Mouse (Mus musculus) heart, adult 2 months (tissue): ENCODE results near the gene Eya2.

Experiments used
- CTCF ChIP-seq: fragments of 200-600 bp; IDR thresholded peaks from 2 replicates; pipeline ENCODE4 v1.8.1; 2022; ENCODE audit warnings: antibody characterized with exemption, mild to moderate bottlenecking, moderate library complexity
- POLR2A ChIP-seq: fragments of 200-500 bp; IDR thresholded peaks from 2 replicates; pipeline ENCODE4 v1.6.1; 2011; ENCODE audit warnings: mild to moderate bottlenecking, low read depth, low read length, control low read depth; ENCODE audit not compliant: insufficient read depth

- peak; percentile 99; the same call in 1 of the 2 replicates for TF ChIP-seq CTCF
- TF ChIP-seq POLR2A: no peak
Observed at GRCm38 (mm10) chr2:165778927-165779326, 184.1 kb downstream of the Eya2 start.
